Mouse (Mus musculus) myocyte (in vitro differentiated cells): Measurements from ENCODE around the gene Klhl21.

Experiments
- POLR2A ChIP-seq: IDR thresholded peaks from one replicate; pipeline ENCODE4 v1.6.1; 2011; ENCODE audit warnings: low read depth, mild to moderate bottlenecking, control low read depth, moderate library complexity; ENCODE audit not compliant: insufficient read length
- TCF12 ChIP-seq: IDR thresholded peaks from one replicate; pipeline ENCODE4 v1.6.1; 2011; ENCODE audit warnings: mild to moderate bottlenecking, control low read depth; ENCODE audit not compliant: poor library complexity, insufficient read depth, severe bottlenecking
- USF1 ChIP-seq: IDR thresholded peaks from one replicate; pipeline ENCODE4 v1.6.1; 2011; ENCODE audit warnings: low read depth, mild to moderate bottlenecking, control low read depth, moderate library complexity

GRCm38 (mm10) chr4:152041924-152042641 lies 33.5 kb downstream of the Klhl21 start:
- no peak for TF ChIP-seq POLR2A
- TF ChIP-seq TCF12 = no peak
- TF ChIP-seq USF1 = no peak
